Mouse (Mus musculus) embryo, embryonic 9.5 days (tissue): Measurements from ENCODE around the gene Glis2.
A peak's percentile ranks its signal among the peaks of the same experiment; 100 is the strongest.

Source experiments
- DNase-seq: peaks from one replicate; pipeline ENCODE4 v3.0.0-alpha.2; 2017; ENCODE audit errors: extremely low spot score

The Glis2 gene

DNA sequence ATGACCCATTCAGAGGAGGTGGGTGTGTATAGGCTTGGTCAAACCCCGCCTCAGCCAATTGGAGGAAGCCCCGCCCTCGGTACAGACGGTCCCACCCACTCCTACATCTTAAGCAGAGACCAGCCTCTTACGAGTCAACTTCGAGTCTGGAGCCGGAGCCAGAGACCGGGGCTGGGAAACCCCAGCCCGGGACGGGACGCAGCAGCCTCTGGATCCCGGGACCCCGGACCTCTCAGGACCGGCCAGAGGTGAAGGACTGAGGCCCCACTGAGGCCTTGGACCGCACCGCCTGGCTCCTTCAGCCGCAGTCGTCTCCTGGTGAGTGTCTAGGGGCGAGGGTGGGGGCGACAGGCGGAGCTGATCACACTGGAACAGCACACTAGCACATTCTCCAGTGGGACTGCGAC, 45.3 kb downstream of the Glis2 start, which contains the start of the genes Vasn and Dnaja3:
Gene Vasn (plus strand): TSS at position 111 of the 407 bp plus-strand sequence.
Gene Dnaja3 (plus strand): TSS at position 159 of the 407 bp plus-strand sequence.
- peak; percentile 90 for DNase-seq

DNA sequence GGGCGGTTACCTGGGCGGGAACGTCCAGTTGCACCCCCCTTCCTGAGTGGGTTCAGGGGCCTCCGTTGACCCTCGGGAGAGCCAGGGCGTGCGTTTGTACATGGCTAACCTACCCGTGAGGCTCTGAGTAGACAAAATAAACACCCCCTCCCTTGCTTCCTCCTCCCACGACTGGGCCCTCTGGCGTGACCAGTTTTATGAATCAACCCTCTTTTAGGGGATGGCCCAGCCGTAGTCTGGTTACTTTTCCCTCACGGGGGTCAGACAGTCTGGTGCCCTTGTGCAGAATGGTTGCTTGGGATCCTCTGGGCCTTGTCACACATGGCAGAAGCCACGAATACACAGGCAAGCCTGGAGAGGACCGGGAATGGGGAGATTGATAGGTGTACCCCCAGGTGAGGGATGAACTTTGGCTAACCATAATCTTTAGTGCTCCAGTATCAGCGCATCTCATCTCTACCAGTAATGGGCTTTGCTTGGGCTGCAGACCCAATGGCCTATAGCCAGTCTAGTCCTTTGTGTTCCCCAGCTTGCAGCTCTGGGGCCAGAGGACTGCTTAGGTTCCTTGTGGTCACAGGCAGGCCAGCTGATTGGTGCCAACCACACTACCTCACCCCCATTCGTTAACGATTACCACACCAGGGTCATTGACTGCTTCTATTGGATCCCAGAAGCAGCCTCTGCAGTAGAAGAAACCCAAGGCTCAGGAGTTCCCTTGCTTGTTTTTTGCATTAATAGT, 45.9 kb downstream of the Glis2 start:
- no peak for DNase-seq

DNA sequence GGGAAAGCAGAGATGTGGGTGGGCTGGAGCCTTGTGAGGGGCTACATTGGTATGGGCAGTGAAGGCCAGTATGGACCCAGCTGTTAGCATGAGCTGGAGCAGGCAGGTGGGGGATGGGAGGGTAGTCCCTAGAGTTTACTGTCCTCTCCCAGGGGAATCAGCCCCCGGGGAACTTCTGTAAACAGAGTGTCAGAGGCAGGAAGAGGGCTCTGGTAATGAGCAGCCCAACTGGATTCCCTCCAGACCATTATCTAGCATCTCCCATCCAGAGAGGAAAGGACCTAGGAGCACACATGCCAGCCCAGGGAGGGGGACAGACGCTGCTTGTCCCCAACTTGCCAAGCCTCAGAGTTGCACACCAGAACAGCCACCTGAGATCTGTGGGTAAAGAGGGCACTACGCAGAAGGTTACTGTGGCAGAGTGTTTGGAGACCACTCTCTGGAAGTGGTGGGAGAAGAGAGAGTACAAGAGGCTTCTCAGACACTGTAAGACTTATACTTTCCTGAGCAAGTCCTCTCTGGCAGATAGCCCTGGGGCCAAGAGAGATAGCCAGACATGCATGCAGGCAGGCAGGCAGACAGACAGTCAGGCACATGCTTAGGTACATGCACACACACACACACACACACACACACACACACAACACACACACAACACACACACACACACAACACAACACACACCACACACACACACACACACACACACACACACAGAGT, 46.8 kb downstream of the Glis2 start:
- DNase-seq, result no peak

DNA sequence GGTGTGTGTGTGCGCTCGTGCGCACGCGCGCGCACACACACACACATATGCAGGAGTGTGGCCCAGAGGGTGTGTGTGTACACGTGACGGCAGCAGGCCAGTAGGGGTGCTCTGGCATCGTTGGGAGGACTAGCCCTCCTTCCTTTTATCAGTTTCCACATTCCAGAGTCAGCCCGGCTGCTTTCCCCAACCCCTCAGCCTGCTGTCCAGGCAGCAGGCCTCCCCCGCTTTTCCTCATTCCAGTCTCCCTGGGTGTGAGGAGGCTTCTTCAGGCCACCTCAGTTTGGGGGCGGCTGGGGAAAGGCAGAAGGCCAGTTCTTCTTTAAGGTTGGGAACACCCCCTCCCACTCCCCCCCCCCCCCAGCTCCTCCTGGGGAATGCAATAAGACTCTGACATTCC, 47.7 kb downstream of the Glis2 start:
- DNase-seq, result peak; percentile 60

DNA sequence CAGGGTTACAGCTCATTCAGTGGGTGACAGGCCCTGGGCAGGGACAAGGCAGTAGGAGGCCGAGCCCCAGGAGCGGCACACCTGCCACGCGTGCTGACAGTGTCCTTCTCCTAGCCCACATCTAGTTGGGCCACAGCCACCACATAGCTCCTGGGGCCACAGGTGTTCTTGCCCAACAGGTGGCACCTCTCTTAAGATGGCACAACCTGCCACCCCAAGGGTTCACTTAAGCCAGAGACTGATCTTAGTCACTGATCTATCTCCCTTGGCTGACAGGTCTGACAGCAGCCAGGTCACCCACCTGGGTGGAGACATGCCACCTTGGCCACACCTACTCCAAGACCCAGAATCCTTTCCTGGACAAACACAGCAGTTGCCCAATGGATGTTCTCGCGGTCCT, 48.4 kb downstream of the Glis2 start:
- DNase-seq, result no peak

DNA sequence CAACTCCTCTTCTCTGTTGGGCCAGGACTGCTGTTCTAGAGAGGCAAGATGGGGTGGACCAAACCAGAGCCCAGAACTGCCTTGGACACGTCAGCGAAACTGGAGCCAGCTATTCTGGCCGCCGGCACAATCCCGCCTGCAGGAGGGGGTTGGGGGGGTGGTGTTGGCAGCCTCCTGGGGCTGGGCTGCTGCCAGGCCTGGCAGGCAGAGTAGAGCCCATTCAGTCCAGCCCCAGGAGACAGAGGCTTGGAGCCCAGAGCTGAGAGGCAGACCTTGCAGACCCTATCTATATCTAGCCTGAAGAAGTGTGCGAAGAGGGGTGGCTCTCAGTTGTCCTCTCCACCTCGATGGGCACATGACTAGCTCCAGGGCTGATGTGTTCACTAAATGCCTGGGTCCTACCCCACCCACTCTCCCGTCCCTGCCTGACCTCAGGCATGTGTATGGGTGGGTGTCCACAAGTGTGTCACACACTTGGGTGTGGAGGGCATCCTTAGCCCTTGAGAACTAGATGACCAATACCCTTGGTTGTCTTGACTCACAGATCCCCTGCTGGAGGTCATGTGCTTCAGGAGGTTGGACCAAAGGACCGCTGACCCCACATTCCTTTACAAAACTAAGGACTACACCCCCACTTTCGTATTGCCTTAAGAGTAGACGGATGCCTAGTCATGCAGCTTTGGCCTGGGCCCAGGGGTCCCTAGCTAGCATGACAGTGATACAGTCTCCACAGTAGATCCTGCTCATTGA, 49.3 kb downstream of the Glis2 start:
- no peak for DNase-seq

DNA sequence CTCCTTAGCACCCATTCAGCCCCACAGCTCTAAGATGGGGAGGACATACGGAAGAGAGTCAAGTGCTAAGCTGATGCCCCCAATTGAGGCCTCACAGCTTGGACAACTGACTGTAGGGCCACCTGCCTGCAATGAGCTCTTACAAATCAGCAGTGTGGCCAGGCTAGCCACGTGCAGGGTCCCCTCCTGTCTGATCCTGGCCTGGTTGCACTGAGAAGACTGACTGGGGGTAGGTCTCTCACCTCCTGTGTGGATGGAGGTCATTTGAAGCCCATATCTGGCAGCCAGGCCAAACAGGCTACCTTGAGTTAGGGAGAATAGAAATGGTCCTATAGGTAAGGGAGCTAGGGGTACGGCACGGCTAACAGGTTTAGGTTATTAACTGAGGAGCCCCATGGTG, 51.4 kb downstream of the Glis2 start:
- DNase-seq, result no peak

DNA sequence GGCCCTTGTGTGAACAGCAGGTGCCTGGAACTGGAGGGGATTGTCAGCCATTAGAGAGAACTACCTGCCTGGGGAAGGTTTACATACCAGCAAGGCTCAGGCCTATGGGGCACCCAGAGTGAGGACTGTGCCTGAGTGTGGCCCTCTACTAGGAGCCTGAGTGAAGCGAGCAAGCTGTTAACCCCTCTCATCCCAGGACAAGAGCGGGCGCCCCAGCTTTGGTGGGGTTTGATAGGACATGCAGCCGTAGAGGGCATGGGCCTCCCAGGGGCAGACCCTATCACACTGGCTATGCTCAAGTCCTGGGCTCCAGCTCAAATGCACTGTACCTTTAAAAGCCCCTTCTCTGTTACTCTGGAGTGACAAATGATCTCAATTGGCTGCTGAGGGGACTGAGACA, 52.3 kb downstream of the Glis2 start:
- no peak for DNase-seq

DNA sequence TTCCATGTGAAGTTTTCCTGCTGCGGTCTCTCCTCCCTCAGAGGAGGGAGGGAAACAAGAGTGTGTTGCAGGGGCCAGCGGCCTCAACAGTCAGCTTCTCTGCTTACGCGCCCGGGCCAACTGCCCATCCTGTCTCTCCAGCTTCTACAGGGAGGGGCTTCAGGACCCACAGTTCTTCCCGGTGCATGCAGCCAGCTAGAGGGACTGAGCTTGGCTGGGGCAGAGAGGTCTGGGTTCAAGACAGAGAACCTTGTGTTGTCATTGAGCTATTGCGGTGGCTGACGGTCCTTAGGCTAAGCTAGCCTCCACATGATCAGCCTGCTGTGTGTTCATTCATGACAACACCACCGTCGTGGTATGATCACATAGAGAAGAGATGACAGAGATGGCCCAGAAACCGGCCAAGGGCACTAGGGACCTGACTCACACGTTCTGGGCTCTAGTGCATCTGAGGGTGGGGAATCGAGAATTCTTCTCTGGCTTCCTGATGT, 53.2 kb downstream of the Glis2 start:
- no peak for DNase-seq

DNA sequence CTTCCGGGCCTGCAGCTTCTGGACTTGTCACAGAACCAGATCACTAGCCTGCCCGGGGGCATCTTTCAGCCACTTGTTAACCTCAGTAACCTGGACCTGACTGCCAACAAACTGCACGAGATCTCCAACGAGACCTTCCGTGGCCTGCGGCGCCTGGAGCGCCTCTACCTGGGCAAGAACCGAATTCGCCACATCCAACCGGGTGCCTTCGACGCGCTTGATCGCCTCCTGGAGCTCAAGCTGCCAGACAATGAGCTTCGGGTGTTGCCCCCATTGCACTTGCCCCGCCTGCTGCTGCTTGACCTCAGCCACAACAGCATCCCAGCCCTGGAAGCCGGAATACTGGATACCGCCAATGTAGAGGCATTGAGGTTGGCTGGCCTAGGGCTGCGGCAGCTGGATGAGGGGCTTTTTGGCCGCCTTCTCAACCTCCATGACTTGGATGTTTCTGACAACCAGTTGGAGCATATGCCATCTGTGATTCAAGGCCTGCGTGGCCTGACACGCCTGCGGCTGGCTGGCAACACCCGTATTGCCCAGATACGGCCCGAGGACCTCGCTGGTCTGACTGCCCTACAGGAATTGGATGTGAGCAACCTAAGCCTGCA, 54.0 kb downstream of the Glis2 start:
- DNase-seq, result no peak

DNA sequence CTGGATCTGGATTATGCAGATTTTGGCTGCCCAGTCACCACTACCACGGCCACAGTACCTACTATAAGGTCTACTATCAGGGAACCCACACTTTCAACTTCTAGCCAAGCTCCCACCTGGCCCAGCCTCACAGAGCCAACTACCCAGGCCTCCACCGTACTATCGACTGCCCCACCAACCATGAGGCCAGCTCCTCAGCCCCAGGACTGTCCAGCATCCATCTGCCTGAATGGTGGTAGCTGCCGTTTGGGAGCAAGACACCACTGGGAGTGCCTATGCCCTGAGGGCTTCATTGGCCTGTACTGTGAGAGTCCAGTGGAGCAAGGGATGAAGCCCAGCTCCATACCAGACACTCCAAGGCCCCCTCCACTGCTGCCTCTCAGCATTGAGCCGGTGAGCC, 54.7 kb downstream of the Glis2 start:
- DNase-seq, result no peak

DNA sequence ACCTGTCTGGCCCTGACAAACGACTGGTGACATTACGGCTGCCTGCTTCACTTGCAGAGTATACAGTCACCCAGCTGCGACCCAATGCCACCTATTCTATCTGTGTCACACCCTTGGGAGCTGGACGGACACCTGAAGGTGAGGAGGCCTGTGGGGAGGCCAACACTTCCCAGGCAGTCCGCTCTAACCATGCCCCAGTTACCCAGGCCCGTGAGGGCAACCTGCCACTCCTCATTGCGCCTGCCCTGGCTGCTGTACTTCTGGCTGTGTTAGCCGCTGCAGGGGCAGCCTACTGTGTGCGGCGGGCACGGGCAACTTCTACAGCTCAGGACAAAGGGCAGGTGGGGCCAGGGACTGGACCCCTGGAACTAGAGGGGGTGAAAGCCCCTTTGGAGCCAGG, 55.2 kb downstream of the Glis2 start:
- DNase-seq, result no peak

DNA sequence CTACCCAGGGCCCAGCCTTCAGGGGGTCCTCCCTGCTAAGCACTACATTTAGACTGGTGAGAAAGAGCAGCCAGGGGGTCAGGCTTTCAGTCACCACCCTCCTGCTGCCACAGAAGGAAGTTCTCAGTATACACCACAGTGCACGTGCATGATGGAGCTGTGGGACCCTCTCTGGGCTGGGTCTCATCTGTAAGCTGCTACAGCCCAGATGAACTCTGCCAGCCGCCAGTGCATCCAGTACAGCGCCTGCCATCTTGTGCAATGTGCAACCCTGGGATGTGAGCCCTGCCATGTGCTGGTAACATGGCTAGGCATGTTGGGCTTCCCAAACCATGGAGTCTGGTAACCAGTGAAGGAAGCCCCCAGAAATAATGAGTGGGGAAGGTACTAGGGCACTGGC, 55.6 kb downstream of the Glis2 start:
- DNase-seq, result no peak

DNA sequence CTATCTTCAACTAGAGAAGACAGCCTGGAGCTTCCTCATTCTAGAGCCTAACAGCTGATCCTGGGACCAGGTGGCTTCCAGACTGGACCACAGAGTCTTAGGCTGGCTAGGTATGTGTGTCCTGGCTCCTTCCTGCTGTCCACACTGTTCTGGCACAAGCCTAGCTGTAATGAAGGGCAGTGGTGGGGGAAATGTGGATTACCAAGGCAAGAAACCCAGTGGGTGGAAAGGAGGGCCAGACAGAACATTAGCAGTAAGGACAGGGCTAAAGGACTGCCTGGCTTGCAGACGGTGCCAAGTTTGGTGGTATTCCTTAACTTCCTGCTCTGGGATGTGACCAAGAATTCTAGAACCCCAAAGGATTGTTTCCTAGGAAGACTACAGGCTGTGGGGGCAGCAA, 56.6 kb downstream of the Glis2 start:
- no peak for DNase-seq

DNA sequence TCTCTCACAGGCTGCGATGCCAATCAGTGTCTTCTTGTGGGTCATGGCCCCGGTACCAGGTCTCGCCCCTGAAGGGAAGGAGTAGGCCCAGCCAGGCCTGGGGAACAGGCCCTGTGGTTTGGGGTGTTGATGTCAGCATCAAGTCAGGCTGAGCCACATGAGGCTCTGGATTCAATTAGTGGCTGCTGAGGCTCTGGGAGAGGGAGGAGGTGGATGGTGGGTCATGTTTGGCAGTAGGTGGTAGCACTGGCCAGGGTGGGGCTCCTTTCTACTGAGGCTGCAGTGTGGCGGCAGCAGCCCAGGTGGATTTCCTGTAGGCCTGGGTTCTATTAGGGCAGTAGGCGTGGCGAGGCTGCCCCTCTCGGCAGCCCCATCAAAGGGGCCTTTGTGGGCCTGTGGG, 57.1 kb downstream of the Glis2 start:
- DNase-seq, result peak; percentile 53

DNA sequence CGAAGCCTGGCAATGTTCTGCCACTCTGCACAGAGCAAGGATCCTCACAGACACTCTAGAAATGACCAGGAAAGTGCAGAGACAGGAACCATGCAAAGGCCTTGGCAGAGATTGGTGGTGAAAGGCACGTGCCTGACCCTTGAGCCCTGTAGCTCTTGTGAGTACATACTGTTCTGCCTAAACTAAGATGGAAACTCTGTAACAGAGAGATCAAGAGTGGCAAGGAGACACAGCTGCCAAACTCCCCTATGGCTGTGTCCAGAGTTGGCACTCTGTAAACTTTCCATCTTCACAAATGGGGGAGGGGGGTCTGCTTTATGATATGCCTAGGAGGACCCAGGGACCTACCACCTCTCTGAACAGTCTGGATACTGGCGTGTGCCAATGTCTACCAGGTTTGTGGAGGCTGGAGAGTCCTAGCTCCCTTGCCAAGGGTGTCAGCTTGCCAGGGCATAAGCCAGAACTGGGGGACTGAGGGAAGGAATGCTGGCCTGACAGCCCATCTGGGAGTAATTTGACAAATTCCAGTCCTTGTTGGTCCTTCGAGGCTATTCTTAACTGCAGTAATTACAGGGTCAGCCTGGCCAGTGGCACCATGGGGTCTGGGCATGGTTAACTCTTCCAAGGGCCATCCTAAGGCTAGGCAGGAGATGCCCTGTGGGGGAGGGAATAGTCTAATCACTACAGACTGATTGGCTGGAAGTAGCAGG, 58.3 kb downstream of the Glis2 start:
- DNase-seq, result no peak

DNA sequence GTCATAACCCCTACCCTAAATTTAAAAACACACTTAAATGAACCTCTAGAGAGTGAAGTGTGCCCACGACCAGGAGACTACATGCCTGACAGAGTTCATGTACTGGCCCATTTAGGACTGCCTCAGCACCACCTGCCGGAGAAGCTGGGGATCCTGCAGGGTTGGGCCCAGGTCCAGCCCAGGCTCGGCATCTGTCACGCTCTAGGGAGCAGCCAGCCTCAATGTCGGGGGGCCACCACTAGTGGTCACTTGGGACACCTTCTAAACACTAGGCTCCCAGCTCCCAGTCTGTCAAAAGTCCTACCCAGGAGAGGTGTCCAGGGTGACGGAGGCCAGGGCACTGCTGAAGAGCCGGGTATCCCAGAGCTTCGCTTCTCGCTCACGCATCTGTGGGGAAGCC, 60.2 kb downstream of the Glis2 start:
- DNase-seq, result no peak

DNA sequence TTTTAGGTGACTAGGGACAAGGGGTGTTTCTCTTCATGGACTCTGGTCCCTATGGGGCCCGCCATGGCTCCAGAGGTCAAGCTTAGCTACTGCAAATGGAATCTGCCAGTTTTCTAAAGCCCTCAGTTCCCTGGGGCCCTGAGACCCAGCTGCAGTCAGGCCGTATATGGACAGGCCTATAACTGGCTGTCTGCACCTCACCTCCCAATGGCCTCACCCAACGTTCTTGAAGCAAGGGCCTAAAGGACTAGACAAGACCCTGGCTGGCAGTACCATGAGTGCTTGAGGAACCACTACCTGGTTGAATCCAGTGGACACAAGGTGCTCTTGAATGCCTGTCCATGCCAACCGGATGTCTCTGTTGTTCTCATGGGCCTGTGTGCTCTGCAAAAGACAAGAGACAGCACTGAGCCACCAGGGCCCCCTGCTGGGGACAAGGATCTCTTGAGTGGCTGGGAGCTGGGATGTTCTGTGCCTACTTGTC, 60.8 kb downstream of the Glis2 start:
- DNase-seq, result no peak

DNA sequence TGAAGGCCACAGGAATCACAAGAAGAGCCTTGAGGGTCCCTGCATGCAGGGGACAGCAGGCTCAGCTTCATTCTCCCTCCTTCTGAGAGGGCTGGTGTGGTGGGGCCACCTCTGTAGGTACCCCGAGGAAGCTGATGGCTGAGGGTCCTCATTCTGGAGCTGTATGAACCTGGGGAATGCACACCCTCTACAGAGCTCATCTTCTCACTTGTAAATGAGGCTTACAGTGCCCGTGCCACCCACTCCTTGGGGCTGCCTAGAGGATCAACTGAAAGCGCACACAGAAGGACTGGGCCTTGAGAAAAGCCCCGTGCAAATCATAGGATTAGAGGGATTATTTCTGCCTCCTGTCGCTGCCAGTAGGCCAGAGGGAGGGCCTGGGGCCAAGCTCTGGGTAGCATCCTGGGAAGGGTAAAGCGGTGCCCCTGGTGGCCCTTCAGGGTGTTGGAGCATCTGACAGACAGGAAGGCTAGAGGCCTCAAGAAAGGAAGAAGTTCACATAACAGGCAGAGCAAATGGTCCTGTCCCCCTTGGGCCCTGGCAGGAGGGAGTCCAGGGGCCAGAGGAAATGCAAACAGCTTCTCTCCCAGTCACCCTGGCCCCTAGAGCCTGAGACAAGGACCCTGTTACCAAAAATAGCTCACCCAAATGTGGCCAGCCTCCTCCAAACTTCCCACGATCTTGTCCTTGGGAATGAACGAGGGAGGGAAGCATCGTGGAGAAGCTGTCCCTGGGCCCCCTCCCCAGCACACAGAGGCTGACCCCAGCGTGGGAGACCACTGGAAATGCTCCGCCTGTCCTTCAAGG, 61.5 kb downstream of the Glis2 start:
- DNase-seq, result no peak

DNA sequence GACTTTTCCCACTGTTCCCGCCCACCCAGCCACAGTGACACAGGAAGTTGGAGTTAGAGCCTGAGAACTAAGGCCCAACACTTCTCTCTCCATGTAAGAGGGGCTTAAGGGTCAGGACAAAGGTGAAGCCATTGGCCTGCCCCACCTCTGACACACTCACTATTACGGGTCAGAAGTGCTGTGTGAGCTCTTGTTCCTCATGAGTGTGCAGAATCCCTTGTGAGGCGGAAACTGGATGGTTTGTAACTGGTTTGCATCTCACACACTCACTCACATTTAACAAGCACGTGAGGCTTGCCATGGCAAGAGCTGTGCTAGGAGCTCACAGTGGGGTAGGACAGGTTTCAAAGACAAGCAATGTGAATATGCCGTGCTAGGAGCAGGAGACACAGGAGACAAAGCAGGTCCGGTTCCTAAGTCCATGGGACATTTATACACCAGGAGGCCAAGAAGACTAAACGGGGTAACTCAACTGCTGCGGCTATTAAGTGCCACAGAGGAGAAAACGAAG, 62.1 kb downstream of the Glis2 start:
- no peak for DNase-seq
